Mouse (Mus musculus): ENCODE results near the gene Shisa2. TPM values are rescaled to one million over a fixed set of nuclear protein-coding genes. Genes with fewer than 3 reads are reported as not detected.

Shisa2 gene
- polyA plus RNA-seq, 1 experiment from 2014 or later: 5.0 TPM

DNA sequence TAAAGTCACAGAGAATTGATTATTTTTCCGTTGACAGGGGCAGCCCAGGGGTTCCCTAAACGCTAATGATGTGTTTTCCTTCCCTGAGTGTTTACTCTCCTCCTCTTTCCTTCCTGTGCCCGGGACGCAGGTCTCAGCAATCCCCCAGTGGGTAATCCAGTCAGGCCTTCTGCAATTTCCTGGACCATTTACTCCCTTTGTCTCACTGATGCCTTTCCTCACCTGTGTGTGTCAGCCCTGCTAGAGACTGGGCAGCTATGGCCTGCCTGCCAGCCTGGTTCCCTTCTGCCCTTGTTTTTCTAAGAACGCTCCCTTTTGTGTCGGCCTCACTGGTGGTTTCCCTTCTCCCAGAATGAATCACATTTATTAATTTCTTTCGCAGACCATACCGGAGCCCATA, 49.4 kb downstream of the Shisa2 start:
- no peak; the same call in 1 of the 2 replicates for ATAC-seq (replicated peaks)
- no peak overlapping the region for H3K4me2 ChIP-seq
- no peak overlapping the region for H3K4me3 ChIP-seq
- no peaks in the 10 kb centered on the region for H3K9me3 ChIP-seq
- H3K27me3 ChIP-seq (replicated peaks): no peaks in the 10 kb centered on the region
- WGBS: 39% methylated on average over 8 of the region's 8 CpGs
- H3K27ac ChIP-seq: no peak overlapping the region
- H3K36me3 ChIP-seq (replicated peaks): no peaks in the 10 kb centered on the region
- no peaks in the 10 kb centered on the region for H3K4me1 ChIP-seq
- no peak overlapping the region for H3K9ac ChIP-seq

GRCm38 (mm10) chr14:59675330-59675729, 50.2 kb downstream of the Shisa2 start:
- H3K27me3 ChIP-seq (replicated peaks): no peaks in the 10 kb centered on the region
- H3K36me3 ChIP-seq (replicated peaks): no peaks in the 10 kb centered on the region
- H3K4me3 ChIP-seq: no peak overlapping the region
- no peak overlapping the region for H3K9ac ChIP-seq
- no peaks in the 10 kb centered on the region for H3K9me3 ChIP-seq
- no peak overlapping the region for H3K27ac ChIP-seq
- H3K4me1 ChIP-seq: no peaks in the 10 kb centered on the region
- WGBS: 75% methylated on average over 4 of the region's 4 CpGs
- H3K4me2 ChIP-seq: no peak overlapping the region
- no peak for ATAC-seq (replicated peaks)

- WGBS: 73% methylated on average over 7 of the region's 7 CpGs
Measured at GRCm38 (mm10) chr14:59677598-59678003, 52.5 kb downstream of the Shisa2 start.

More at GRCm38 (mm10) chr14:59677598-59678003, 52.5 kb downstream of the Shisa2 start:
- H3K27me3 ChIP-seq (replicated peaks): no peaks in the 10 kb centered on the region
- no peaks in the 10 kb centered on the region for H3K4me1 ChIP-seq
- no peak overlapping the region for H3K9ac ChIP-seq
- ATAC-seq (replicated peaks): no peak
- no peak overlapping the region for H3K27ac ChIP-seq
- H3K9me3 ChIP-seq: no peaks in the 10 kb centered on the region
- no peak overlapping the region for H3K4me2 ChIP-seq
- no peak overlapping the region for H3K4me3 ChIP-seq
- H3K36me3 ChIP-seq (replicated peaks): no peaks in the 10 kb centered on the region

Other genes starting within 250 kb of the Shisa2 start
- 0.23 and 0.37 TPM in 2 replicates for gene Phf11c, start 229.9 kb upstream of the Shisa2 start, polyA plus RNA-seq (2015; fragmentation: Nextera tagmentation; extraction: Ambion mirVana)
- 6.5 TPM in 2 replicates for gene Setdb2, start 184.4 kb upstream of the Shisa2 start, polyA plus RNA-seq (2015; fragmentation: Nextera tagmentation; extraction: Ambion mirVana)
- 19.0 and 19.8 TPM in 2 replicates for gene Cab39l, start 184.3 kb upstream of the Shisa2 start, polyA plus RNA-seq (2015; fragmentation: Nextera tagmentation; extraction: Ambion mirVana)
- gene Cdadc1, start 27.3 kb upstream of the Shisa2 start, polyA plus RNA-seq (2015; fragmentation: Nextera tagmentation; extraction: Ambion mirVana): 36.7 and 37.1 TPM in 2 replicates